Mouse (Mus musculus) thymus, adult 2 months (tissue): ENCODE data around the gene Fbxl8. TPM values are rescaled to one million over a fixed set of nuclear protein-coding genes. Genes with fewer than 3 reads are reported as not detected.

Source experiments
- DNase-seq: peaks from one replicate; pipeline ENCODE4 v3.0.0; 2021
- H3K27ac ChIP-seq: fragments of 200-500 bp; 2 replicates; pipeline ENCODE4 v1.5.1; 2012; ENCODE audit warnings: low read length, control low read depth; ENCODE audit not compliant: control insufficient read depth, insufficient read depth
- H3K27me3 ChIP-seq: fragments of 200-500 bp; 2 replicates; pipeline ENCODE4 v1.6.1; 2012; ENCODE audit warnings: mild to moderate bottlenecking, low read length, moderate library complexity, mixed read lengths; ENCODE audit not compliant: control insufficient read depth, insufficient read depth
- H3K36me3 ChIP-seq: fragments of 200-500 bp; 2 replicates; pipeline ENCODE4 v1.6.1; 2012; ENCODE audit warnings: mild to moderate bottlenecking, low read length, moderate library complexity; ENCODE audit not compliant: control insufficient read depth, insufficient read depth
- H3K4me1 ChIP-seq: fragments of 200-500 bp; replicated peaks from 2 replicates; pipeline ENCODE4 v1.6.1; 2012; ENCODE audit warnings: low read length; ENCODE audit not compliant: control insufficient read depth, insufficient read depth
- H3K4me3 ChIP-seq: fragments of 200-500 bp; 2 replicates; pipeline ENCODE4 v1.5.1; 2012; ENCODE audit warnings: mild to moderate bottlenecking, low read length, control low read depth, moderate library complexity; ENCODE audit not compliant: control insufficient read depth, insufficient read depth
- CTCF ChIP-seq: fragments of 200-500 bp; IDR thresholded peaks from 2 replicates; pipeline ENCODE4 v1.5.1; 2012; ENCODE audit warnings: mild to moderate bottlenecking, control low read depth, low read length, moderate library complexity, borderline replicate concordance; ENCODE audit not compliant: control insufficient read depth, poor library complexity, insufficient read depth; ENCODE audit errors: extremely low read depth
- POLR2A ChIP-seq: fragments of 200-500 bp; IDR thresholded peaks from 2 replicates; pipeline ENCODE4 v1.6.1; 2012; ENCODE audit warnings: mild to moderate bottlenecking, low read length, control low read depth, moderate library complexity; ENCODE audit not compliant: control insufficient read depth, poor library complexity, insufficient read depth; ENCODE audit errors: extremely low read depth
- WGBS: fragments of 180-500 bp; shearing (Covaris S2); methylation state at CpG from one replicate; pipeline ENCODE4 v1.1.7; 2018; 5-methylcytosine and 5-hydroxymethylcytosine counted together
- polyA plus RNA-seq: library from polyadenylated mRNA; depleted of rRNA; stranded (reverse); fragments of >200 nt; gene quantifications from 2 replicates; pipeline ENCODE4 v1.2.3, GENCODE M21; 2012

Gene Fbxl8
- polyA plus RNA-seq, 1 experiment: 27.8 TPM

DNA sequence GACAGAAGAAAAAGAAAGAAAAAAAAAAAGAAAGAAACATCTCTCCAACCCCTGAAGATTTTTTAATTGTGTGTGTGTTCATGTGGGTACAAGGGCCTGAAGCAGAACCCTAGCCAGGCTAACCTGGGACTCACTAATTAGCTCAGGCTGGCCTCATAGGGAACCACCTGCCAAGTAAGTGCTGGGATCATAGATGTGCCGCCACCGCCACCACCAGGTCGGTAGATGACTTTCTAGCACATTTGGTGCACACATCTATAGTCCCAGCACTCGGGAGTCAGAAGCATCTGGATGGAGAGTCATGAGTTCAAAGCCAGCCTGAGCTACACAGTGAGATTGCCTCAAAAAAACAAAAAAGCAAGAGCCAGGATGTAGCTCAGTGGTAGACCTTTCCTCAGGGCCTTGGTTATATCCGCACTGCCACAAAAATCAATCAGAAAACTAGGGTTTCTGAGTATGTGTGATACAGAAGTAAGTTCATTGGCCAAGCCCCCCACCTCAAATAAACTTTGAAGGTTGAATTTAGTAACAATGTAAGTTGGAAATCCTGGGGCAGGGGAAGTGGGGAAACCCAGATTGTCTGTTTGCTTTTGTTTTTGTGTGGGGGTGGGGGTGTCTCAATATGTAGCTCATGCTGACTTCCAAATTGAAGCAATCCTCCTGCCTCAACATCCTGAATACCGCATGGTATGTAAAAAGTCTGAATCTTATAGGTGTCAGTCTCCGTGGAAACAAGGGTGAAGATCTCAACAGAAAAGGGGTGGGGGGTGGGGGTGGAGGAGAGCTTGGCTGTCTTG, 6.9 kb upstream of the Fbxl8 start:
- Histone ChIP-seq H3K27ac (no peak overlapping the region), H3K4me1 (peaks cover 29% of the 10 kb centered on the region), H3K36me3 (no peaks in the 10 kb centered on the region), H3K27me3 (no peaks in the 10 kb centered on the region), H3K4me3 (no peak overlapping the region)
- no peak for DNase-seq
- TF ChIP-seq POLR2A (no peak), CTCF (no peak)
- WGBS: 92% methylated on average over 7 of the region's 7 CpGs

DNA sequence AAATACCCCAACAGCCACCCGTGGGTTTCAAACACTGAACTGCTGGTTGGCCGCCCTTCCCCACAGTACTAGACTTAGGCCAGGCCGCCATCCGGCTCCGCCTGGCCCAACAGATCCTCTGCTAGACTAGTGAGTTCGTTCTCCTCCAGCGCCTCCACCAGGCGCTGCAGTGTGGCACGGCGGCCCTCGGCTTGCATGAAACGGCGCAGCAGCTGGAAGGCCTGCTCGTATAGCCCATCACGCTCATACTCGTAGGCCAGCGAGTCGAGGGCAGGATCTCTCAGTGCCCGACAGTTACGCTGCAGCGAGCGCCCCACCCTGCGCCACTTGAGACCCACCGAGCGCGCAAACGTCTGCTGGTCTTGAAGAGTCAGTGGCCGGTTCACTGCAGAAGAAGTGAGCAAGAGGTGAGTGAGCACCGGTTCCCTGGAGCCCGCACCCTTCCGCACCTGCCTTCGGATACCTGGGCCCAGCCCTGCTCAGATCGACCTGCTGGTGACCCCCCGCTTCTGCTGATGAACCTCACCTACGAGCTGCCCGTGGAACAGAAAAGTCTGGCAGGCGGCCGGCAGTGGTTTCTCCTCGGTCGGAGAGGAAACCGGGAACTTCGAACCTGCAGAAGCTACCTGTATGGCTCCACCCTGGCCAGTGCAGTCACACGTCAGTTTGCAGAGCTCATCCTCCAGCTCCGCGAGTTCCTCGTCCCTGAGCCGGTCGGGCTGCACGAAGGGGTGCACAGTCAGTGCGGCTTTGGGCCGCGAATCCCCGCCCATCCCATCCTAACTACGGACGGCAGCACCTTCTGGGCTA, 5.3 kb upstream of the Fbxl8 start:
- no peak for DNase-seq
- peak overlapping the region; percentile 38 for H3K4me3 ChIP-seq
- no peak overlapping the region for H3K27ac ChIP-seq
- H3K4me1 ChIP-seq: peaks cover 35% of the 10 kb centered on the region
- no peaks in the 10 kb centered on the region for H3K27me3 ChIP-seq
- H3K36me3 ChIP-seq: no peaks in the 10 kb centered on the region
- 60% methylated on average over 55 of the region's 55 CpGs for WGBS
- TF ChIP-seq CTCF (no peak), POLR2A (no peak)

DNA sequence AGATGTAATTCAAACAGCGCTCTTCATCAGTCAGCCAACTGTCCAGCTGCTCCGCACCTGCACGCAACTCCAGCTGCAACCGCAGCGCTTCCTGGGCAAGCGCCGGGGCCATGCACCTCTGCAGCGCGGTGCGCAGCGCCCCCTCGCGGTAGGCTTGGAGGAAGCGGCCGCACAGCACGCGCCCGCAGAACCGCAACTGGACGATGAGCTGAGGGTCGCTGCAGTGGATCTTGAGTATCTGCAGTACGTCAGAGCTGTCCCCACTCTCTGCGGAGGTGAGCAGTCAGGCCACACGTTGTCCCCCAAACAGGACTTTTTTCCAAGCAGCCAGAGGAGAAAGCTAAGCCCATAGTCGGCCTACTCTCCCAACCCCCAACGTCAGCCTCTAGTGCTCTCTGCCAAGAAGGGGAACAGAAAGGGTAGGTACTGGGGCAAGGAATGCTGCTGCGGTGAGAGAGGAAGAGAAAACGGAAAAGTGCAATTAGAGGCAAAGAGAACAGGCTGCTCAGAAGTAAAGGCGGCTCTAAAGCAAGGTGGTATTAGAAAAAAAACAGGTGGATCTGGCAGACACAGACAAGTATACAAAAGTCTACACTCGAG, 4.6 kb upstream of the Fbxl8 start:
- Histone ChIP-seq H3K4me1 (peaks cover 31% of the 10 kb centered on the region), H3K4me3 (peak overlapping the region; percentile 38), H3K27me3 (no peaks in the 10 kb centered on the region), H3K36me3 (no peaks in the 10 kb centered on the region), H3K27ac (no peak overlapping the region)
- no peak for TF ChIP-seq POLR2A
- TF ChIP-seq CTCF: peak; percentile 100
- DNase-seq: peak; percentile 75
- 1% methylated on average over 30 of the region's 30 CpGs for WGBS

DNA sequence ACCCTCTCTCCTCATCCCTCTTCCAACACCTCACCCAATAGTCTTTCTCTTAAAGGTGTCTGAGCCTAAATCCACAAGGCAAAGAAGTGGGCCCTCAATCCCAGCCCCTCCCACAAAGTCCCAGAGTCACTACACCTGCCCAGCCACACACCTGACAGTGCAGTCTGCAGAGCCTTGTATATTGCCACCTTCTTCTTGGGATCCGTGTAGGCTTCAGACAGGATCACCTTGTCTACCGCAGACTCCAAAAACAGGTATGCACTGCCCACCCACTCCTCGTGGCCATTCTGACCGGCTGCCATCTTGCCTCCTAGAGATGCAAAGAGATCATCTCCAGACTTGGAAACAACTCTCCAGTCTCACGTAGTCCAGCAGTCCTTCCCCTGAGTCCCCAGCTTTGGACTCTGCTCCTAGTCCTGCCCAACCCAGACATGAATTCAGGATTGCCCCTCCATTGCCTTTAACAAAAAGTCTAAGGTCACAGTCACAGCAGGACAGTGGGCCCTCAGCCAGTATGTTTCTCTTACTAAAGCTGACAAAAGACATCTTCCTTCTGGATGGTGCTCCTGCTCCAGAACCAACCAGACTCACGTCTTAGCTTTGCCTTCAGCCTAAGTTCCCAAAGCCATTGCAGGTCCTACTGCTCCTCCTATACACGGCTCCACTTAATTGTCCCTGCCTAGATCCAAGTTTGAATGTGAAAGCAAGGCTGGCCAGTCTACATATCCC, 3.9 kb upstream of the Fbxl8 start:
- no peak for DNase-seq
- Histone ChIP-seq H3K4me1 (peaks cover 26% of the 10 kb centered on the region), H3K36me3 (no peaks in the 10 kb centered on the region), H3K27ac (no peak overlapping the region), H3K27me3 (no peaks in the 10 kb centered on the region), H3K4me3 (no peak overlapping the region)
- WGBS: 87% methylated on average over 7 of the region's 7 CpGs
- TF ChIP-seq POLR2A (no peak), CTCF (no peak)

DNA sequence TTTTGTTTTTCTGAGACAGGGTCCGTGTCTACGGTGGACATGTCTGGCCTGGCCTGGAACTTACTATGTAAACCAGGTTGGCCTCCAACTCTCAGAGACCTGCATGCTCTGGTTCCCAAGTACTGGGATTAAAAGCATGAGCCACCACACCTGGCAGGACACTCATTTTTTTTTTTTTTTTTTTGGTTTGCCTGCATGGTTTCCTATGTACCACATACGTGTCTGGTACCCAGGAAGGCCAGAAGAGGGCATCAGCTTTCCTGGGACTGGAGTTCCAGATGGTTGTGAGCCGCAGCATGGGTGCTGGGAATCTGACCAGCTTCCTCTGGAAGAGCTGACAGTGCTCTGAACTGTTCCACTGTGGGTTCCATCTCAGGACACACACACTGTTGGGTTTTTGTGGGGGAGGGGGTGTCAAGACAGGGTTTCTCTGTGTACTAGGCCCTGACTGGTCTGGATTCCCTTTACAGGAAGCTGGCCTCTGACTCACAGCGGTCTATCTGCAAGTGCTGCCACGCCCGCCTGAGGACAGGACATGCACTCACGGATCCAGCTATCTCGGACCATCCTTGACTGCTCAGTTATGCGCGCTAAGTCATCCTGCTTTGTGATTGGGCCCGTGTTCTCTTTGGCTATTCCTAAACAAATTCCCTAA, 3.0 kb upstream of the Fbxl8 start:
- WGBS: 98% methylated on average over 12 of the region's 12 CpGs
- no peaks in the 10 kb centered on the region for H3K36me3 ChIP-seq
- H3K27ac ChIP-seq: no peak overlapping the region
- DNase-seq: no peak
- H3K4me1 ChIP-seq: peaks cover 26% of the 10 kb centered on the region
- H3K27me3 ChIP-seq: no peaks in the 10 kb centered on the region
- no peak for TF ChIP-seq POLR2A
- TF ChIP-seq CTCF: no peak
- H3K4me3 ChIP-seq: no peak overlapping the region
